Mouse (Mus musculus) cortical plate, adult 2 months (tissue): ENCODE data around the gene 1110012L19Rik.

ENCODE experiments used
- CTCF ChIP-seq: fragments of 200-500 bp; IDR thresholded peaks from 2 replicates; pipeline ENCODE4 v1.5.1; 2011; ENCODE audit warnings: mild to moderate bottlenecking, control low read depth, low read length; ENCODE audit not compliant: insufficient read depth; ENCODE audit errors: extremely low read depth
- POLR2A ChIP-seq: fragments of 200-500 bp; IDR thresholded peaks from 2 replicates; pipeline ENCODE4 v1.6.1; 2011; ENCODE audit warnings: mild to moderate bottlenecking, low read length, control low read depth; ENCODE audit not compliant: insufficient read depth; ENCODE audit errors: extremely low read depth

DNA sequence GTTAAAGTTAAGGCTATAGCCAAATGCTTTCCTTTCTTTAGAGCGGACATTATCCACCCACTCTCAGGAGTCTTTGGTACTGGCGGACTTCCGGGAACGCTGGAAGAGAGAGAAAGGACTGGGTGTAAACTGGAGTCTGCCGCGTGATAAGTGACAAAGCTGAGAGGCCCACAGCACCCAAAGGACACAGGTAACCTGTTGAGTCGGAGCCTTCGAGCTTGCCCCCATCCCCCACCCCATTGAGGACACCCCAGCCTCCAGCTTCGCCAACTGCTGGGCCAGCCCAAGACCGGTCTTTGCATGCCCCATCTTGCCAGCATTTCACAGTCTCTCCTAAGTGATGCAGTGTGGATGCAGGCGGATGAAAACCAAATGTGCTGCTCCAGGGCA, 280 bp downstream of the 1110012L19Rik start:
- TF ChIP-seq CTCF = no peak
- no peak for TF ChIP-seq POLR2A
